Mouse (Mus musculus) kidney, adult 18-20 months (tissue): ENCODE measurements around the gene Id4.

Experiments used
- DNase-seq: peaks from one replicate; pipeline ENCODE4 v3.0.0; 2021

Id4 gene

DNA sequence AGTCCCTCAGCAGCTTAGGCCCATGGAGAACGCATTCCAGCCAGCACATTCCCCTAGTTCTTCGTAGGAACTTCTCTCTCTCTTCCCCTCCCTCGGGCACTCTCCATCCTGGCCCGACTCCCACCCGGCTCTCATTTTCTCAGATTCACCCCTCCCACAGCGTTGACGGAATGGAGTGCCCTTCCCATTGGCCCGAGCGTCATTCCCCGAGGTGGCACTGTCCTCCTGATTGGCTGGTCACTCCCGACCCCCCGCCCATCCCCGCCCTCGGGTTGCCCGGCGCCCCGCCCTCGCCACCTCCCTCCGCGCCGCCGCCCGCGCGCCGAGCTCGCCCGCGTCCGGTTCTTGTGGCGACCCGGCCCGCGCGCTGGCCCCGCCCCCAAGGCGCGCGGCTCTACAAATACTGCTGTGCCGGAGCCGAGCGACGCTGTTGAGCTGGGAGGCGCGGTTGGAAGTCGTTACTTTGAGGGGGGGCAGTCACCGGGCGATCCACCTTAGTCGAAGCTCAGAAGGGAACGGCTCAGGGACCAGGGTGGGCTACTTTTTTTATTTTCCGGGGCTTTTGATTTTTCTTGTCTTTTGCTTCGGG is at the start of gene Id4:
TSS of gene Id4 (plus strand) at position 539 of the 589 bp plus-strand sequence.
- DNase-seq = peak; percentile 94

DNA sequence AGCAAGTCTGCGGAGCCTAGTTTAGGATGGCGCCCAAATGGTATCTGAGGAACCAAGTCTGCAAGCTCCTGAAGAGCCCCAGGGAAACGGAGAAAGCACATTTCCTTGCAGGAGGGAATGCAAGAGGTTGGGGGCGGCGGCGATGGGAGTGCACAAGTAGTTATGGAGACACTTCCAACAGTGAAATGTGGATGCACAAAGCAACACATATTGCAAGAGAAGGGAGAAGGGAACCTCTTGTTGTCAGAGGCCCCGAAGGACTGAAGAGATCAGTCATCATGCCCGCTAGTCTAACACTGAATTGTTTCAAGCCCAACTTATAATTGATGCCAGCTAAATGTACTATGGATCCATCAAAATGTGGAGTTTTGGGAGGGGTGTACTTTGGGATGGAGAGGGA is 33.9 kb upstream of the Id4 start:
- DNase-seq = no peak

DNA sequence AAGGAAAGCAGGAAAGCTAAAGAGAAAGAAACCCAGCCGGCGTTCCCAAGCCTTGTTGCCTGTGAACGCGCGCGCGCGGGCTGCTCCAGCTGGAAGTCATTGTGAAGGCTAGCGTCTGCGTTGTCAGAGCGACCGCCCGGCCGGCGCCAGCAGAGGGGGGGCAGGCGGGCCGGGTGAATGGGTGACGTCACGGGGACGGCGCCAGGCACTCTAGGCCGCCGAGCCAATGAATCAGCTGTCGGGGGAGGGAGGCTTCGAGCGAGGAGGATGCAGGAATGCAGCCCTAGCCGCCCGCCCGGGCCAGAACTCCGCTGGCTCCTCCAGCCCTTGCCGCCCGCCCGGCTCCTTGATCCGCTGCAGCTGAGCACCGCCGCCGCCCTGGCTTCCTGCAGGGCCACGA is 33.3 kb upstream of the Id4 start:
- peak; percentile 96 for DNase-seq

DNA sequence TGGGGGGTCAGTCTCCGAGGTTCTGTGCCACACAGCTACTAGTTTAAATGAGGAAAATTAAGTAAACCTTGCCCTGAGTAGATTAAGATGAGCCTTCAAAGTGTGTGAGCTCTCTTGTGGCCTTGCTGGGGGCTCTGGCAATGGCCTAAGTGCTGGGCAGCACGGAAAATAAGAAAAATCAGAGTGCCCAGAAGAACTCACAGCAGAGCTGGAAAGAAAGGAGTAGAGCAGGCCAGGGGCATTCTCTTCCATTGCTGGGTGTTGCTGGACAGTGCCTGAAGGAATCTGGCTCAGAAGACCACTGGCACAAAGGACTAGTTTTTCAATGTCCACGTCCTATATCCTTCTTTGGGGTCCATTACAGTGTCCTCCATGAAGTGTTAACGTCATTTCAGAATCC is 32.9 kb upstream of the Id4 start:
- DNase-seq = no peak

DNA sequence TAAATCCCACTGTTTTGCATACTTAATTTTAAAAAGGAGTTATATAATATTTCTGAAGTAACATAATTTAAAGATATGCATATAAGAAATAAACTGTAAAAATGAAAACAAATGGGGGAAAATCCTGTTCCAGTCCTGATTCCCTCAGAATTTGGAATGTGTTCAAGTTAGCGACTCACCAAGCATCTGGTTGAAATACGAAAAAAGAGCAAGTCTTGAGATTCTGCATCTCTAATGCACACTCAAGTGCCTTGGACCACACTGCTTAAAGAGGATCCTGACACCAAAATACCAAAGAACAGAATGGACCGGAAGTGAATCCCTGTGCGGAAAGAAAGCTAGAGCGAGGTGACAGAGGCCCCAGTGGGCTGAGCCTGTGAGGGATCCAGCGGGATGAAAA is 30.0 kb upstream of the Id4 start:
- DNase-seq = no peak

DNA sequence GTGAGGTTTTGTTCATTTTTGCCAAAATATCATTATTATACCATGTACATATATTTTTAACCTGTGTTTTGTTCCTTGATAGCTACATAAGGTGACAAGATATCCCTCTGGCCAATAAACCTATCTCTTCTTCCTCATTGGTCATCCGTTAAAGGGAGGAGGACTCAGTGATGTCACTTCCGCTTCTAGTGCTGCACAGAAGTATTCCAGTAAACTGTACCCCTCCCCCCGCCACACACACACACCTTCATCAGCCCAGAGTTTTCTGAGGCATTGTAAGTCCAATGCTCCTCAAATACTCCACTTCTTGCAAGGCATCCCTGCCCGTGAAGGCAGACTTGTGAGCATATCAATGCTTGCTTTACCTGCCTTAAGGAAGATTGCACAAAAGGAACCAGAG is 24.6 kb upstream of the Id4 start:
- no peak for DNase-seq

DNA sequence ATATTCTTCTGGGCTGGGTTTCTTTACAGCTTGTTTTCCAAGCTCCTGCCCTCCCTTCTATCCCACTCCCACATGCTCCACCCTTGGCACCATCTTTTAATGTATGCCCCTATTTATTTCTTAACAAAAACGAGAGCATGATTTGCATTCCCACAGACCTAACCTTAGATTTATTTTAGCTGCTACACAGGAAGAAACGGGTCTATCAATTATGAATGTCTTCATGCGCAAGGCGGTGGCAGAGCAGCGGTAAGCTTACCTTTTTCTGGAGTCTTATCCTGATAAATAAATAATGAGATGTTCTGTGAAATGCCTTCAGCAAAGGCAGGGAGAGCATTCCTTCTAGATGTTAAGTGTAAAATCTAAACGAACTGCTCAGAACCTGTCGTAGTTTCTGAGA is 24.2 kb upstream of the Id4 start:
- DNase-seq = no peak

DNA sequence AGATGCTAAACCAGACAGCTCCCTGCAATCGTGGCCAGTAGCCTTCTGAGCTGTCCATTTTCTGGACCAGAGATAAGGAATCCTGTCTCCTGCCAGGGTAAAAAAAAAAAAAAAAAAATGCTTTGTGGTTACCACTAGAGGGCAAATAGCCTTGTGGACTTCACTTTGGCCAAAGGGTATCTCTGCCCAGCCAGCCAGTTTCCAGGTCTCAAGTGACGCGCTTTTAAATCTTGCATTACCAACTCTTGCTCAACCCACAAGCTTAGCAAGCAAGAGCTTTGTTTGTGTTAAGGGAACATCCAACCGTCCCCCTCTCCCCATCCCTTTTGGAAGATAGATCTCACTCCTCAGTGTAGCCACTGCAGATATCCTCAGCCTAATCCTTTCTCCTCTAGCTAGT is 23.5 kb upstream of the Id4 start:
- DNase-seq = peak; percentile 36

DNA sequence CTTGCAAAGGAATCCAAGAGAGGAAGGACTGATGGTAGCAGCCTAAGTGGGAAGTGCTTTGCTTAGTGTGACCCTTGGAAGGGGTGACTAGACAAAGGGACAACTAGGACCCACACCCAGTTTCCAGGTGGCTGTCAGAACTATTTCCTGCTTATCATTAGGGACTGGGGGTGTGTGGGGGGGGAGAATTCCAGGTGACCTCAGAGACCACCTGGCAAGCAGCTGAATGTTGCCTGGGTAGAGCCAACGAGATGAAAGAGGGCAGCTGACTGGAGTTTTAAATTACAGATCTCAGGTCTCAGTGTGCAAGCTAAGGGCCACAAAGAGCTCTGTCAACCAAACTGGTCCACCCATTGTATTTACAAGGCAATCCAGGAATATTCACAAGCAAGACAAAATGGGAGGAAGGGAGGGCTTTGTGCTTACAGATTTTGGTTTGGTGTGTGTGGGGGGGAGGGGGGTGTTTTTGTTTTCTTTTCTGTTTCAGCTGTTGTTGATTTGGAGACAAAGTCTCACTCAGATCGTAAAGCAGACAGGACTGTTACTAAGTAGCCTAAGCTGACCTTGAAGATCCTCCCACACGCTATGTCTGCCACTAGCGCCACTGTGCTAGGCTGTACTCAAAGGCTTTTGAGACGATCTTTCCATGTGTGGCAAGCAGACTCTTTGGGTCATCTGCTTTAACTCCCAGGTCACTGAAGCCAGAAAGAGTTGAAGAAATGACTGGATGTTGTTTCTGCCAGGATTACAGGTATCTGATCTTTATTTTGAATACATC is 15.6 kb upstream of the Id4 start:
- no peak for DNase-seq

DNA sequence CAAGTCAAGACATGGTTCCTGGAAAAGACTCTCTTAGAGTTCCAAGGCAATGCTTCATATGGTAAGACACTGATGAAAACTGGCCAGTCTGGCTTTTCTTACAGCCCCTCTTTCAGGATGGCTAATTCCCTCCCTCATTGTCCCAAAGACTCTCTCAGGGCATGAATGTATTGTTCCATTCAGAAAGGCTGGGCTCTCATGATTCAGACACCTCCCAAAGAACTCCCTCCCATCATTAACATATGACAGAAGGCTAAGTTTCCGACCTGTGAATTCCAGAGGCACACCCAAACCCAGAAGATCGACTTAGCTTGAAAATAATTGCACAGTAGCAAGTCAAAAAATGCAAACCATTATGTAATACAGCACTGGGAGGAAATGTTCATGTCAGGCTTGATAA is 8.5 kb upstream of the Id4 start:
- no peak for DNase-seq

DNA sequence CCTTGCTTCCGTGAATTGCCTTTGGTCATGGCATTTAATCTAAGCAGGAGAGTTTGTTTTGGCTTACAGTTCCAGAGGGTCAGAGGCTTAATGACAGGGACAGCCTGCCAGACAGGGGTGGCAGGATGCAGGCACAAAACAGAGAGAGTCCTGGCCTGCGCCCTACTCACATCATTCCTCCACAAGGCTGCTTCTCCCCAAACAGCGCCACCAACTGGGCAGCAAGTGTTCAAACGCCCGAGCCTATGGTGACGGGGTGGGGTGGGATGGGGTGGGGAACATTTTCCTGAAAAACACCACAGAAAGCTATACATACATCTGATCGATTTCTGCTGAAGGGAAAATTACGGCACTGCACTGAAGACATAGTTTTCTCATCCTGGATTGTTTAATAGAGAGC is 6.0 kb upstream of the Id4 start:
- no peak for DNase-seq

DNA sequence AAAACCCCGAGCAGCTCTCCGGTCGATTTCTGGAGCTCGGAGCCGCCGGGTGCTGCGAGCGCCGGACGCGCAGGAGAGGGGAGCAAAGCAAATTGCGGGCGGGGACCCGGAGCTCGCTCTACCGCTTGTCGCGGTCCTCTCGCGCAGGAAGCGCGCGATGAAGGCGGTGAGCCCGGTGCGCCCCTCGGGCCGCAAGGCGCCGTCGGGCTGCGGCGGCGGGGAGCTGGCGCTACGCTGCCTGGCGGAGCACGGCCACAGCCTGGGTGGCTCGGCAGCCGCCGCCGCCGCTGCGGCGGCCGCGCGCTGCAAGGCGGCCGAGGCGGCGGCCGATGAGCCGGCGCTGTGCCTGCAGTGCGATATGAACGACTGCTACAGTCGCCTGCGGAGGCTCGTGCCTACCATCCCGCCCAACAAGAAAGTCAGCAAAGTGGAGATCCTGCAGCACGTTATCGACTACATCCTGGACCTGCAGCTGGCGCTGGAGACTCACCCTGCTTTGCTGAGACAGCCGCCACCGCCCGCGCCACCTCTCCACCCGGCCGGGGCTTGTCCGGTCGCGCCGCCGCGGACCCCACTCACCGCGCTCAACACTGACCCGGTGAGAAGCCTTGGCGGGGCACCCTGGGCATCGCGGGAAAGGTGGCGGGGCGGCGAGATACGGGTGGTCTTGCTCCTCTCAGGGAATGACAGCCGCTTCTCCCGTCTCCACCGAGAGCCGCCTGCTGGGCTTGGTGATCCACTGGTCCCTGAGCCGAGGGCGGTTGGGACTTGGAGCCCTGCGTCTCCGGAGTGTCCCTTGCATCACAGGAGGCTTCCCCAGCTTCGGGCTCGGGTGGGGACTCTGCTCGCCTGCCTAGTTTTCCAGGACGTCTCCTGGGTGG is 553 bp downstream of the Id4 start:
- DNase-seq = peak; percentile 74

DNA sequence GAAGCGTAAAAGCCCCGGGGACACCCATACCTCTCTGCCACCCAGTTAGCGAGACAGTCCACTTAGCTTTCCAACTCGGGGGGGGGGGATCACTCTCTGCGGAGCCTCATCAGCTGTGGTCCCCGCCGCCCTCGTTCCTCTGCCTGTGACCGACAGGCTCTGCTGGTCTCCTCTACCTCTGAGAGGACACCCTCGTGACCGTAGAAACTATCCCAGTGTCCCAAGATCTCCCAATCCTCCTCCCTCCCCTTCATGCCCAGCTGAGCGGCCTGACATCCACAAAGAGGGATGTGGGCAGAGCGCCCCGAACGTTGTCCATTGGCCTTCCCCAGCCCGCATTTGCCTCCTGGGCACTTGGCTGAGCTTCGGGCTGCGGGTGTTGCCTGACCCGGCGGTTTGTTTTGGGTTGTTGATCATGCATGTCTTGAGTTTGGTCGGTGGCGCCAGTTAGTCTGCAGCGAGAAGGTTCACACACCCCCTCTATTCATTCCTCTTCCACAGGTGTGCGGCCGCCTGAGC is 1.5 kb downstream of the Id4 start:
- peak; percentile 80 for DNase-seq

DNA sequence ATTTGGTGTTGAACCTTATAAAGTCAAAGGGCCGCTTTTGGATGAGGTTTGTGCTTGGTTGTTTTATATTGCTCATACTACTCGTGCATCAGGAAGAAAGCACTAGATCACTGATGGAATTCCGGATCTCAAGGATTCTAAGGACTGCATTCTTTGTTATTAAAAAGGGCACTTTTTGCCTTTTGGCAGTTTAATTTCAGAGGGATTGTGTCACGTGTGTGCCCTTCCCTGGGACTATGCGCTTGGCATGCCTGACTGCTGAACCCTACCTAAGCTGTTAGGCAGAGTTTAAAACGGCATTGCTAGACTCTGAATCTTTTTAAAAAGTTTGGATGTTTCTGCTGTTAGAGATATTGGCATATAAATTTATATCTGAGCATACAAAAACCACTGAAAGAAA is 4.0 kb downstream of the Id4 start:
- peak; percentile 17 for DNase-seq

DNA sequence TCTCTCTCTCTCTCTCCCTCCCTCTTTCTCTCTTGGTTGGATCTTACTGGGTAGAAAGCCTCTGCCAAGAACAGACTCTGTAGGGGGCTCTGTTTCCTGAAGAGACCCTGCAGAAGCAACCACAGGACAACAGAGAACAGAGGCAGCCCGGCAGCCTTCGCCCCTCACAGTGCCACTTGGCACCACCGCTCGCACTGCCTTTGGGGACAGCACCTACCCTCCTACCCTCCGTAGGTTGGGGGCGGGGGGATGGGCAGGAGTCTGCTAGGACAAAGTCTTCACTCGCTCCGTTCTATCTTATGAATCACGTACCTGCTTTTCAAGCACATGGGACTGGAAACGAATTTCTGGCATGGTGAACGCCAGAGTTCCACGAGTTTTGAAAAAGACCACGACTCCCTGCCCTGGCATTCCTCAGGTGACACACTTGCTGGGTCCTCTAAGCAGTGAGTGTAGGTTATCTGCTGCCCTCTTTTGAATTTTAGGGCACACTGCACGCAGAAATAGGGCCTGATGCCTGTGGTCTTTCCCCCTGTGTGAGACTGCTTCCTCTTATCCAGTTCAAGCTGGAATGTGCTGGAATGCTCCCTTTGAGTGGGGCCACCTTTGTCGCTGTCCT is 12.5 kb downstream of the Id4 start:
- peak; percentile 71 for DNase-seq

DNA sequence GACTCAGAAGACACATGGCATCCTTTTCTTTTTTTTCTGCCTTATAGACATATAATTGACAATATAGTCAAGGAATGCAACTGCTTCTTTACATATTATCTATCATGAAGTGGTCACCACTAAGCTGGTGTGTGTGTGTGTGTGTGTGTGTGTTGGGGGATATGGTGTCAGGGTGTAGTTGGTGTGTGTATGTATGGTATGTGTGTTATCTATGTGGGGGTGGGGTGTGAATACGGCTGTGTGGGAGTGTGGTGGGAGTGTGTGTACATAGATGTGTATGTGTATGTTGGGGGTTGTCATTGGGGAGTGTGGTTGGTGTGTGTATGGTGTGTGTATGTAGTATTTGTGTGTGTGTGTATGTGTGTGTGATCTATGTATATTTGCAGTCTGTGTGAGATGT is 13.1 kb downstream of the Id4 start:
- DNase-seq = no peak

DNA sequence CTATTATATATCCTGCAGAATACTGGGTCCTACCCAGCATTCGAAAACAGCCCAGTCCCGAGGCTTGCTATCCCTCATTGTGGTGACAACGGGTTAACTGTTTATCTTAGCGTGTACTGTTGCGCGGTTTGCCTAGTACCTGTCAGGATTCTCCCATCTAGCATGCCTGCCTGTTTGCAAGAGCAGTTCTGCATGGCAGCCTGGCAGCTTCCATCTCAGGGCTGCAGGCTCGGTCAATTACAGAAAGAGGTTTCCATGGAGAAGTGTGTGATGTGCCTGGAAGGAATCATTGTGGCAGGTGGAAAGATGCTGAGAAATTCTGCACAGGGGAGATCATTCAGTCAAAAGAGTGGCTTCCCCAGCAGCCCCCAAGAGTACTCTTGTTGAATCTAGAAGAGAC is 16.0 kb downstream of the Id4 start:
- no peak for DNase-seq

DNA sequence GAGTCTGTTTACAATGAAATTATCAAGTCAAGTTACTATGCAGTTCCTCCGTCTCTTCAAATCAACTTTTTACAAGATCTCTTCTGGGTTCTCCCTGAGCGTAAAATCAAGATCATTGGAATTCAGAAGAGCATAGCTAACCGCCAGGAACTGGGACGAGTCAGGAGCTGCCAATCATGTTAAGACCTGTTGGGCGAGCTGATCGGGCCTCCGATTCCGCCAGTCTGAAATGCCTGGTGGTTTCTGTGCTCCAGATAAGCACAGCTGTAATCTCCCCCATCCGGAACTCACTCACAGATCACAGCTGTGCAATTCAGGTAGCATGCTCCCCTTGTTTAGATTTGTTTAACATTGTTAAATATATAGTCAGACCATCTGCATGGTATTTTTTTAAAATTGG is 23.4 kb downstream of the Id4 start:
- DNase-seq = no peak

DNA sequence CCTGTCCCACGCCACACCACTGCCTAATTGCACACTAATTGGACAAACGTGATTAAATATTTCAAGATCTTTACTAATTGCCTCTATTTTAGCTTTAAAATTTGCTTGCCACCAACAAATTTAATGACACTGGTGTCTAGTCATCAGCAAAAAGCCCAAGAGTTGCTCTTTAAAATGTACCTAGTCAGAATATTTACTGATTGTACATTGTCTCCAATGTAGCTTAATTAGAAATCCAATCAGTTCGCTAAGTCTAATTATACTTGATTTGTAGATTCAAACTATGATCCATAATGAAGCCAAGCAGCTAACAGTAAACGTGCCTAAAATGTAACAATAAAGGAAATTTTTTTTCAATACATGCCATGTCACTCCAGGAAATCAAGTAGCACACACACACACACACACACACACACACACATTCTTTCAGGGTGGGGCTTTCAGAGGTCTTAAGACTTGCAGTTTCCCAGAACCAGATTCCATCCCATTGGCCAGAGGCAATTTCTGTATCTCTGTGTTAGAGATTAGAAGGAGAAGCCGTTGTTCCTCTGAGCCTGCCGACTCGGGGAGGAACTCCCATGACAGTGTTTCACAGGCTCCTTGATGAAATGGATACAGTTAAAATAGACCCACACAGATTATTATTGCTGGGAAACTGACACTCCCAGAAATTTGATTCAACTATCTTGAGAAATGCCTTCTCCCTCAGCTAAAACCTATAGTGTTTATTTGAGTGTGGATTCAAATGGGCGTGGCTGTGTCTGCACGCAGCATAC is 24.1 kb downstream of the Id4 start:
- no peak for DNase-seq

DNA sequence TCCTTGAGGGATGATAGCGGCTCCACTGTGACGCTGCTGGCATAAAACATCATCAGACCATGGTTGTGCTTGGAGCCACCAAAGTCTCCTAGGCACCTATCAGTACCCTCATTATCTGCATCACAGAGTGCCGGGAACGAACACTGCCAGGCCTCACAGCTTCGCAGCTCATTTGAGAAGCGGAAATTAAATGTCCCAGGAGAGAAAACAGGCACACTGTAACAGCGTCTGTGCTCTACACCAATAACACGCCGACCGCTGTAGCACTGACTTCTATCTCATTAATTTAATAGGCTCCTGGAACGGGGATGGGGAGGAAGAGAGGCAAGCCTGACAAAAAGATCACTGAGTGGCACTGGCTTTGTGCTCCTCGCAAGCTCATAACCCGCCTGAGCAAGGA is 29.4 kb downstream of the Id4 start:
- no peak for DNase-seq

DNA sequence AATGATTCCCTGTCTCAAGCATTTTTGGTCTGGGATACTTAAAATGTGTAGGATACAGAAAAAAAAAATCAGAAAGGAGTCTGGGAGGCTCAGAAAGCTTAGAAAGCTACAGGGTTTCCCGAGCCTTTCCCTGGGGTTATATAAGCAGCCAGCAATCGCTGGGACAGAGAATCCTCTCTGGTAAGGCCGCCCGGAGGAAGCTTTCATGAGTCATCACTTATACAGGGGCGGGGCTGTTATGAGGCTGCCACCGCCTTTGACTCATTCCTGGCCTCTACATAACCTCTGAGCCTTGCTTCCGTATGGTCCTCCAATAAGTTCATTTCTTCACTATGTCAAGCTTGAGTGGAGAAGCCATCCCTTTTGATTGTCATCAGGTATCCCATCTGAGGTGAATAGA is 53.5 kb downstream of the Id4 start:
- no peak for DNase-seq
